22 mouse cellular contexts compared by ENCODE assay signal in the genomic region with DNA sequence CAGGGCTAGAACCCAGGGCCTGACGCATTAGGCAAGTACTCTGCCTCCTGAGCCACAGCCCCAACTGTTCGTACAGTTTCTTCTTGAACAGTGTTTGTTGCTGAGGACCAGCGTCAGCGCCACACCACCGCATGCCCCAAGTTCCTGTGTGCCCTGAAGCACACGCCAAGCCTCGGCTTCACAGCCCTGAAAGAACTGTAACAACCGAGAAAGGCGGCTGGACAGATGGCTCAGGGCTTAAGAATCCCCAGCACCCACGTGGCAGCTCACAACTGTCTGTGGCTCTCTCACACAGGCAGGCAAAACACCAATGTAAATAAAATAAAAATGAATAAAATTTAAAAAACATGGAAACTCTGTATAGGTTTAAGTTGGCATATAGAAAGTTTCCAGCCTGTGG.
DNase-seq lines count a peak whose midpoint lies in the region; ATAC-seq and TF ChIP-seq lines count a peak whose summit lies in the region.
"Had no signal": no experiment of that assay in that cellular context is flagged by ENCODE, and none has a peak within 500 bp of the region (broad histone marks: within the 10 kb centered on the region; RNA-seq: fewer than 3 reads in every experiment).

No protein-coding gene starts in this region.

- H3K27me3 ChIP-seq in heart, embryonic 10.5 days (ENCODE audit: insufficient read depth, poor library complexity, severe bottlenecking), result no peaks in the 10 kb centered on the region
- H3K27me3 ChIP-seq in heart, embryonic 11.5 days (ENCODE audit: control insufficient read depth, insufficient read depth, low read length), result no peaks in the 10 kb centered on the region
- H3K27me3 ChIP-seq in midbrain, embryonic 13.5 days, result peaks cover 13% of the 10 kb centered on the region; the same call in 1 of the 2 replicates
- no peaks in the 10 kb centered on the region for H3K27me3 ChIP-seq in stomach, postnatal 0 days (ENCODE audit: control insufficient read depth, insufficient read depth, low read length)
- H3K27me3 ChIP-seq: heart, embryonic 12.5 days; Patski; stomach, embryonic 15.5 days had no signal

- H3K27ac ChIP-seq in heart, embryonic 10.5 days, result peak overlapping the region; percentile 37; the same call in 1 of the 2 replicates
- H3K27ac ChIP-seq in heart, embryonic 11.5 days (ENCODE audit: low read depth, low read length), result no peak overlapping the region
- H3K27ac ChIP-seq in midbrain, embryonic 13.5 days, result no peak overlapping the region
- H3K27ac ChIP-seq in stomach, postnatal 0 days (replicated peaks), result no peak overlapping the region
- H3K27ac ChIP-seq: forebrain, embryonic 12.5 days; hindbrain, embryonic 13.5 days; stomach, embryonic 15.5 days had no signal

- no peak for TF ChIP-seq CTCF in stomach, postnatal 0 days (IDR thresholded peaks at IDR 0.05; ENCODE audit: low read depth)

- 77% methylated on average over 10 of the region's 10 CpGs for WGBS in heart, embryonic 10.5 days
- 75% methylated on average over 10 of the region's 10 CpGs for WGBS in heart, embryonic 11.5 days (ENCODE audit: insufficient replicate concordance)
- 81% methylated on average over 10 of the region's 10 CpGs for WGBS in midbrain, embryonic 13.5 days
- WGBS in stomach, postnatal 0 days, result 78% methylated on average over 10 of the region's 10 CpGs

- no peak overlapping the region for H3K4me3 ChIP-seq in heart, embryonic 10.5 days
- H3K4me3 ChIP-seq in heart, embryonic 11.5 days (ENCODE audit: low read depth, low read length), result no peak overlapping the region
- H3K4me3 ChIP-seq in midbrain, embryonic 13.5 days (replicated peaks), result no peak overlapping the region
- no peak overlapping the region for H3K4me3 ChIP-seq in stomach, postnatal 0 days (ENCODE audit: low read depth, low read length)
- H3K4me3 ChIP-seq: forebrain, embryonic 12.5 days; heart, embryonic 12.5 days; hindbrain, embryonic 13.5 days; stomach, embryonic 15.5 days had no signal

- no peak for TF ChIP-seq EP300 in stomach, postnatal 0 days (optimal IDR thresholded peaks at IDR 0.05)

- DNase-seq in heart, embryonic 10.5 days (ENCODE audit: low spot score), result no peak
- DNase-seq in retina, postnatal 1 day, result peak; percentile 59
- no peak for DNase-seq in retina, embryonic 14.5 days (ENCODE audit: low spot score)
- peak; percentile 6 for DNase-seq in NIH3T3 (ENCODE audit: low read depth)
- DNase-seq in retina, postnatal 7 days (ENCODE audit: low read depth, low spot score), result peak; percentile 13
- no peak for DNase-seq in stomach, postnatal 0 days (ENCODE audit: low spot score)
- DNase-seq: adrenal gland, postnatal 25 days; cerebellum, adult 18-20 months; embryo, embryonic 11 days; heart, postnatal 14 days; kidney, adult 9 months; kidney, postnatal 25 days; lung, postnatal 14 days; thymus, postnatal 14 days had no signal

- H3K4me1 ChIP-seq in heart, embryonic 10.5 days, result peaks cover 36% of the 10 kb centered on the region
- H3K4me1 ChIP-seq in heart, embryonic 11.5 days (ENCODE audit: control insufficient read depth, insufficient read depth, low read length), result peaks cover 15% of the 10 kb centered on the region; the same call in 1 of the 2 replicates
- H3K4me1 ChIP-seq in midbrain, embryonic 13.5 days (replicated peaks), result no peaks in the 10 kb centered on the region
- no peaks in the 10 kb centered on the region; the same call in 1 of the 2 replicates for H3K4me1 ChIP-seq in stomach, postnatal 0 days (replicated peaks; ENCODE audit: control insufficient read depth, insufficient read depth)
- H3K4me1 ChIP-seq: forebrain, embryonic 12.5 days; stomach, embryonic 15.5 days had no signal

- no peaks in the 10 kb centered on the region for H3K36me3 ChIP-seq in heart, embryonic 10.5 days
- H3K36me3 ChIP-seq in heart, embryonic 11.5 days (ENCODE audit: control insufficient read depth, insufficient read depth, low read length), result no peaks in the 10 kb centered on the region
- H3K36me3 ChIP-seq in midbrain, embryonic 13.5 days, result no peaks in the 10 kb centered on the region
- H3K36me3 ChIP-seq in stomach, postnatal 0 days (ENCODE audit: control insufficient read depth, insufficient read depth, low read length), result no peaks in the 10 kb centered on the region
- H3K36me3 ChIP-seq: forebrain, embryonic 12.5 days; heart, embryonic 12.5 days; hindbrain, embryonic 13.5 days; stomach, embryonic 15.5 days had no signal

- no peak overlapping the region for H3K9ac ChIP-seq in heart, embryonic 11.5 days (ENCODE audit: low read depth, low read length)
- no peak overlapping the region for H3K9ac ChIP-seq in midbrain, embryonic 13.5 days (replicated peaks)
- no peak overlapping the region for H3K9ac ChIP-seq in stomach, postnatal 0 days (ENCODE audit: low read length)
- H3K9ac ChIP-seq: forebrain, embryonic 12.5 days; heart, embryonic 12.5 days; hindbrain, embryonic 13.5 days; stomach, embryonic 15.5 days had no signal

- H3K4me2 ChIP-seq in heart, embryonic 11.5 days, result no peak overlapping the region
- no peak overlapping the region for H3K4me2 ChIP-seq in midbrain, embryonic 13.5 days (replicated peaks)
- no peak overlapping the region for H3K4me2 ChIP-seq in stomach, postnatal 0 days (replicated peaks; ENCODE audit: low read depth)
- H3K4me2 ChIP-seq: forebrain, embryonic 12.5 days; heart, embryonic 12.5 days; hindbrain, embryonic 13.5 days; liver, embryonic 11.5 days; stomach, embryonic 15.5 days had no signal

- no peak for ATAC-seq in heart, embryonic 11.5 days (replicated peaks; ENCODE audit: insufficient number of reproducible peaks, low FRiP score, low TSS enrichment)
- ATAC-seq in midbrain, embryonic 13.5 days, result no peak
- ATAC-seq in stomach, postnatal 0 days (ENCODE audit: low FRiP score, low TSS enrichment), result no peak

- no peaks in the 10 kb centered on the region for H3K9me3 ChIP-seq in heart, embryonic 10.5 days
- H3K9me3 ChIP-seq in heart, embryonic 11.5 days (replicated peaks; ENCODE audit: control insufficient read depth, low read length), result no peaks in the 10 kb centered on the region
- peaks cover 8% of the 10 kb centered on the region for H3K9me3 ChIP-seq in midbrain, embryonic 13.5 days
- no peaks in the 10 kb centered on the region for H3K9me3 ChIP-seq in stomach, postnatal 0 days (ENCODE audit: control insufficient read depth, low read length)
- H3K9me3 ChIP-seq: forebrain, embryonic 12.5 days; stomach, embryonic 15.5 days had no signal

Comparison
In these comparisons a context has a peak if more than half of its experiments do, and no peak if none do; other contexts are left out.
1. DNase-seq: peak in retina, postnatal 1 day (single experiment), NIH3T3 (single experiment) and retina, postnatal 7 days (single experiment); none in heart, embryonic 10.5 days (single experiment), retina, embryonic 14.5 days (single experiment) and stomach, postnatal 0 days (single experiment).